Mouse (Mus musculus): ENCODE results near the gene Tars2.

GRCm38 (mm10) chr3:95803851-95804250, 43.8 kb upstream of the Tars2 start:
- TF ChIP-seq POLR2A (IDR thresholded peaks at IDR 0.05; ENCODE audit: low read depth, low read length) (no peak), CTCF (IDR thresholded peaks at IDR 0.05; ENCODE audit: extremely low read depth, insufficient read length, insufficient replicate concordance, low read depth, low read length) (no peak)
